Mouse (Mus musculus): ENCODE results near the gene Spata31d1a. TPM values are rescaled to one million over a fixed set of nuclear protein-coding genes. Genes with fewer than 3 reads are reported as not detected.
"Not testable (repeated sequence)": the region's sequence is repeated elsewhere in the genome, so short reads cannot be mapped to it uniquely, and the experiment has no call there.

Gene Spata31d1a
- polyA plus RNA-seq, 1 experiment = not detected

DNA sequence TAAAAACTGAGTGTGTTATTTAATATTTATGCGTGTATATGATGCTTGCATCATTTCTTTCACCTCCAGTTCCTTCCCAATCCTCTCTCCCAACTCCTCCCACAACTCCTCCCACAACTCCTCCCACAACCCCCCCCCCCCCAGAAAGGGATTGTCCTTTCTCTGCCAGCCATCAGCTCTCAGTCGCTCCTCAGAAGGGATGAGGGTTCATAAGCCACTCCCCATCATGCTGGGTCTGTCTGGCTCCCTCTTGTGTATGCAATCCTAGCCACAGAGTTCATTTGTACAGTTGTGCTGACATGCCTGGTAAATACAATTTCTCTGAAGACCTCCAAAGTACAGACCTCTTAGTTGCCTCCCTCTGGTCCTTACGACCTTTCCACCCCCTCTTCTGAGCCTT lies 25.1 kb upstream of the Spata31d1a start:
- Histone ChIP-seq H3K4me1 (peaks cover 83% of the 10 kb centered on the region), H3K9me3 (no peaks in the 10 kb centered on the region), H3K4me3 (replicated peaks) (no peak overlapping the region), H3K36me3 (replicated peaks; ENCODE audit: low read length) (no peaks in the 10 kb centered on the region), H3K27me3 (replicated peaks) (peaks cover 13% of the 10 kb centered on the region)
- TF ChIP-seq FLI1 (IDR thresholded peaks at IDR 0.05; ENCODE audit: low read length) (no peak), GATA1 (IDR thresholded peaks at IDR 0.05; ENCODE audit: borderline replicate concordance, low read length) (no peak)

- Histone ChIP-seq H3K4me1 (peaks cover 79% of the 10 kb centered on the region), H3K27me3 (replicated peaks) (peaks cover 17% of the 10 kb centered on the region)
- H3K9me3 ChIP-seq; H3K36me3 ChIP-seq (replicated peaks; ENCODE audit: low read length); H3K4me3 ChIP-seq (replicated peaks): not testable (repeated sequence)
Measured at GRCm38 (mm10) chr13:59734347-59734746, 24.2 kb upstream of the Spata31d1a start.

GRCm38 (mm10) chr13:59733936-59734335 lies 23.8 kb upstream of the Spata31d1a start:
- Histone ChIP-seq H3K4me1 (peaks cover 81% of the 10 kb centered on the region), H3K27me3 (replicated peaks) (peaks cover 21% of the 10 kb centered on the region), H3K36me3 (replicated peaks; ENCODE audit: low read length) (no peaks in the 10 kb centered on the region), H3K4me3 (replicated peaks) (no peak overlapping the region), H3K9me3 (no peaks in the 10 kb centered on the region)
- no peak for TF ChIP-seq FLI1 (IDR thresholded peaks at IDR 0.05; ENCODE audit: low read length)

- Histone ChIP-seq H3K27me3 (replicated peaks) (peaks cover 41% of the 10 kb centered on the region), H3K9me3 (no peaks in the 10 kb centered on the region), H3K4me3 (replicated peaks) (no peak within 1 kb of the TSS), H3K36me3 (replicated peaks; ENCODE audit: low read length) (no peaks in the 10 kb centered on the region), H3K4me1 (peaks cover 72% of the 10 kb centered on the region)
- TF ChIP-seq GATA1 (IDR thresholded peaks at IDR 0.05; ENCODE audit: borderline replicate concordance, low read length) = no peak
- TF ChIP-seq FLI1 (IDR thresholded peaks at IDR 0.05; ENCODE audit: low read length) = no peak
Measured at GRCm38 (mm10) chr13:59731652-59732051, 21.5 kb upstream of the Spata31d1a start, which contains the start of gene Spata31d1d. TSS of gene Spata31d1d (minus strand) at chr13:59731752.

DNA sequence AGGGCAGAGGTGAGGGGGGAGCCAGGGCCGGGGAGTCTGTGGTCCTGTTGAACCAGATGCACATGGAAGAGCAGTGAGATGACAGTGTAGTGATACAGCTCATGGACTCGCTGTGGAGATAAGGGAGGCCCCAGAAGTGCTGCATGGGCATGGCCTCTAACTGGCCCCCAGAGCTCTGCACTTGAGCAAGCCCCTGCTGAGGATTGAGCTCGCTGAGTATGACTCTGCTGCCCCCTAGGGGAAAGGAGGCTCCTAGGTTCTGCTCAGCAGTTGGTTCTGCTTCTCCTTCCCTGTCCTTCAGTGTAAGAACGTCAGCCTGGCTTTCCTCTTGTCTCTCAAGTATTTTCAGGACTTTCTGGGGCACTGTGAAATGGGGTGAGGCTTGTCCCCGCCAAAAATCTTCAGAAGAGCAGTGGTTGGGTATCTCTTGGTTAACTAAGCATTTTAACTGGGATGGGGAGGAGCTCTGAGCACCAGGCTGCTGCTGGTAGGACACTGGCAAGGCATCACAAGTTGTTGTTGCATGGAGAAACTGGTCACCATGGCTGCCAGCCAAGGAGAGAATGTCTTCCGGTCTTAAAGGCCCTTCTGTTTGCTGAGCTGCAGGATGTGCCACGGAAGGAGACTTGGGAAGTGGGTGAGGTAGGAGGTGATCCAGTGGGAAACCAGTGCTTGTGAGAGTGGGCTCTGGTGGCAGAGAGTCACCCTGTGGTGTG lies 18.4 kb upstream of the Spata31d1a start:
- Histone ChIP-seq H3K4me1 (peaks cover 59% of the 10 kb centered on the region), H3K36me3 (replicated peaks; ENCODE audit: low read length) (no peaks in the 10 kb centered on the region), H3K27me3 (replicated peaks) (peaks cover 70% of the 10 kb centered on the region), H3K4me3 (replicated peaks) (peak overlapping the region; percentile 31), H3K9me3 (peaks cover 6% of the 10 kb centered on the region; the same call in 1 of the 2 replicates)
- TF ChIP-seq FLI1 (IDR thresholded peaks at IDR 0.05; ENCODE audit: low read length) = no peak
- no peak for TF ChIP-seq GATA1 (IDR thresholded peaks at IDR 0.05; ENCODE audit: borderline replicate concordance, low read length)

GRCm38 (mm10) chr13:59726139-59726867 lies 16.2 kb upstream of the Spata31d1a start:
- Histone ChIP-seq H3K4me1 (peaks cover 39% of the 10 kb centered on the region), H3K27me3 (replicated peaks) (peaks cover 81% of the 10 kb centered on the region), H3K4me3 (replicated peaks) (no peak overlapping the region), H3K9me3 (peaks cover 18% of the 10 kb centered on the region), H3K36me3 (replicated peaks; ENCODE audit: low read length) (no peaks in the 10 kb centered on the region)
- TF ChIP-seq GATA1 (IDR thresholded peaks at IDR 0.05; ENCODE audit: borderline replicate concordance, low read length) (no peak), FLI1 (IDR thresholded peaks at IDR 0.05; ENCODE audit: low read length) (no peak)

- not testable (repeated sequence) for H3K4me3 ChIP-seq (replicated peaks); H3K36me3 ChIP-seq (replicated peaks; ENCODE audit: low read length)
- Histone ChIP-seq H3K4me1 (peaks cover 27% of the 10 kb centered on the region), H3K9me3 (peaks cover 21% of the 10 kb centered on the region), H3K27me3 (replicated peaks) (peaks cover 65% of the 10 kb centered on the region)
Measured at GRCm38 (mm10) chr13:59722089-59722488, 12.0 kb upstream of the Spata31d1a start.

DNA sequence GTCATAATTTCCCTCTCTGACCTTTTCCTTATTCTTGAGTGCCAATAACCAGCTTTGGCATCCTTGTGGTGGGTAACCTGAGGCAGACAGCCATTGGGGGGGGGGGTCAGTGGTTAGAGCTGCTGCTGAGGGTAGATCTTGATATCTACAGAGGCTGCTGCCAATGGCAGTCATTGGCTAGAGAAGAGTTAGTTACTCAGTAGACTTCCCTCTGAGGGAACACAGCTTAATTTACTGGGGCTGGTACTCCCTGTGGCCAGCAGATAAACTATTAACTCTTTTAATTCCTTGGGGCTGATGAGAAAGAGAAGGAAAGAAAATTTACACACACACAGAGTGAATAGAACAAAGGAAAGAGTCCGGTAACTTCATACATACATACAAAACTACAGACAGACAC lies 9.3 kb upstream of the Spata31d1a start:
- Histone ChIP-seq H3K9me3 (peaks cover 18% of the 10 kb centered on the region), H3K4me1 (peaks cover 27% of the 10 kb centered on the region), H3K4me3 (replicated peaks) (no peak overlapping the region), H3K36me3 (replicated peaks; ENCODE audit: low read length) (no peaks in the 10 kb centered on the region), H3K27me3 (replicated peaks) (peaks cover 65% of the 10 kb centered on the region)
- TF ChIP-seq GATA1 (IDR thresholded peaks at IDR 0.05; ENCODE audit: borderline replicate concordance, low read length) (no peak), FLI1 (IDR thresholded peaks at IDR 0.05; ENCODE audit: low read length) (no peak)

- Histone ChIP-seq H3K27me3 (replicated peaks) (peaks cover 65% of the 10 kb centered on the region), H3K4me1 (peaks cover 22% of the 10 kb centered on the region), H3K9me3 (peaks cover 18% of the 10 kb centered on the region)
- not testable (repeated sequence) for H3K4me3 ChIP-seq (replicated peaks); H3K36me3 ChIP-seq (replicated peaks; ENCODE audit: low read length)
Measured at GRCm38 (mm10) chr13:59718857-59719440, 8.8 kb upstream of the Spata31d1a start.

DNA sequence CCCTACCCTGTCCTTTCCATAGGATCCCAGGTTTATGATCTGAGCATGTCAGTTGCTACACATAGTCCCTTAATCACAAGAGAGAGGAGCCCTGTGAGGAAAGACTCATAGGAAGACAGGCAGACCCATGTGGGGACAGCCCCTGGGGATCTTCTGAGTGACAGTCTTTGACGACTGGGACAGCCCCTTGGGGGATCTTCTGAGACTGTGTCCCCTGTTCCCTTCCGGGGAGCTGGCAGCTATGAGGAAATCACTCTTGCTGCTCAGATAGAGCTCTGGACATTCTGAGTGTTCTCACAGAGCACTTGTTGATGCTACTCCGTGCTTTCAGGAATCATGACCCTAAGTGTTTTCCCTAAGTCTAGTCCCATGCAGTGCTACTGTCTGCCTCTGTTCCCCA lies 3.6 kb upstream of the Spata31d1a start:
- Histone ChIP-seq H3K4me3 (replicated peaks) (no peak overlapping the region), H3K9me3 (no peaks in the 10 kb centered on the region), H3K27me3 (replicated peaks) (peaks cover 72% of the 10 kb centered on the region), H3K36me3 (replicated peaks; ENCODE audit: low read length) (no peaks in the 10 kb centered on the region), H3K4me1 (peaks cover 7% of the 10 kb centered on the region; the same call in 1 of the 2 replicates)
- TF ChIP-seq GATA1 (IDR thresholded peaks at IDR 0.05; ENCODE audit: borderline replicate concordance, low read length) = no peak
- no peak for TF ChIP-seq FLI1 (IDR thresholded peaks at IDR 0.05; ENCODE audit: low read length)

- not testable (repeated sequence) for H3K36me3 ChIP-seq (replicated peaks; ENCODE audit: low read length); H3K9me3 ChIP-seq; H3K4me1 ChIP-seq; H3K4me3 ChIP-seq (replicated peaks)
- H3K27me3 ChIP-seq (replicated peaks) = peaks cover 73% of the 10 kb centered on the region
Measured at GRCm38 (mm10) chr13:59711984-59712383, 1.9 kb upstream of the Spata31d1a start, which contains the start of gene Spata31d1b. TSS of gene Spata31d1b (plus strand) at chr13:59712284.
